Mouse (Mus musculus) ES-E14 (cell line): Measurements from ENCODE around the gene Edem1. TPM values are rescaled to one million over a fixed set of nuclear protein-coding genes. Genes with fewer than 3 reads are reported as not detected.
"Not testable (repeated sequence)": the region's sequence is repeated elsewhere in the genome, so short reads cannot be mapped to it uniquely, and the experiment has no call there.

ENCODE experiments used
- DNase-seq: peaks from one replicate; pipeline ENCODE4 v3.0.0-alpha.2; 2013; ENCODE audit warnings: low read depth, low spot score
- H3K27ac ChIP-seq: 2 replicates; pipeline ENCODE4 v1.5.1; 2012; ENCODE audit warnings: low read depth, mild to moderate bottlenecking, low read length, moderate library complexity, mixed read lengths; ENCODE audit not compliant: poor library complexity, insufficient read depth, severe bottlenecking
- H3K36me3 ChIP-seq: 2 replicates; pipeline ENCODE4 v1.6.1; 2012; ENCODE audit warnings: mild to moderate bottlenecking, low read length, moderate library complexity, mixed read lengths; ENCODE audit not compliant: control insufficient read depth, poor library complexity, insufficient read depth, severe bottlenecking
- H3K4me1 ChIP-seq, 2 experiments: fragments of 150-350 bp in 1 of 2; sonication (generic) in 1 of 2; 2 replicates each; pipeline ENCODE4 v1.6.1; 2012; ENCODE audit warnings: low read length in 2 of 2, mild to moderate bottlenecking in 1 of 2, mixed read lengths in 1 of 2; ENCODE audit not compliant: control insufficient read depth in 2 of 2, insufficient read depth in 2 of 2, poor library complexity in 1 of 2
- H3K4me3 ChIP-seq, 2 experiments: fragments of 150-350 bp in 1 of 2; sonication (generic) in 1 of 2; 2 replicates each; pipeline ENCODE4 v1.5.1; 2012; ENCODE audit warnings: low read length in 2 of 2, low read depth in 1 of 2, mild to moderate bottlenecking in 1 of 2, mixed read lengths in 1 of 2; ENCODE audit not compliant: insufficient read depth in 1 of 2, poor library complexity in 1 of 2, severe bottlenecking in 1 of 2
- H3K9ac ChIP-seq: 2 replicates; pipeline ENCODE4 v1.6.1; 2012; ENCODE audit warnings: low read depth, mild to moderate bottlenecking, low read length, mixed read lengths; ENCODE audit not compliant: poor library complexity, insufficient read depth, severe bottlenecking
- H3K9me3 ChIP-seq: fragments of 150-350 bp; sonication (generic); 2 replicates; pipeline ENCODE4 v1.6.1; 2012; ENCODE audit warnings: low read depth, mild to moderate bottlenecking, low read length; ENCODE audit not compliant: control insufficient read depth, insufficient read depth
- CHD2 ChIP-seq: IDR thresholded peaks from 2 replicates; pipeline ENCODE4 v1.6.1; 2014; ENCODE audit warnings: mild to moderate bottlenecking, low read depth, low read length, inconsistent platforms
- HCFC1 ChIP-seq: IDR thresholded peaks from 2 replicates; pipeline ENCODE4 v1.6.1; 2012; ENCODE audit warnings: low read length, inconsistent platforms, borderline replicate concordance; ENCODE audit not compliant: insufficient read depth
- MAFK ChIP-seq: IDR thresholded peaks from 2 replicates; pipeline ENCODE4 v1.6.1; 2014; ENCODE audit warnings: mild to moderate bottlenecking, low read depth, low read length, inconsistent platforms; ENCODE audit not compliant: insufficient read depth
- ZC3H11A ChIP-seq: IDR thresholded peaks from 2 replicates; pipeline ENCODE4 v1.6.1; 2012; ENCODE audit warnings: low read depth, mild to moderate bottlenecking, inconsistent platforms, low read length, borderline replicate concordance
- ZNF384 ChIP-seq: IDR thresholded peaks from 2 replicates; pipeline ENCODE4 v1.6.1; 2012; ENCODE audit warnings: low read depth, low read length, inconsistent platforms
- in situ Hi-C, 2 experiments: fragments of 600-800 bp; cut with MboI; formaldehyde crosslinking; loops; one replicate each; pipeline ENCODE4 v1.15.1; 2025; ENCODE audit warnings: low sequenced_read_pairs in 2 of 2, inconsistent platforms in 1 of 2; ENCODE audit not compliant: unreplicated experiment in 2 of 2
- total RNA-seq: library from RNA; depleted of rRNA; stranded (reverse); fragments of 300-350 nt; gene quantifications from 2 replicates; pipeline ENCODE4 v1.2.3, GENCODE M21; 2012

The Edem1 gene
- total RNA-seq, 1 experiment, result 29.4 TPM

DNA sequence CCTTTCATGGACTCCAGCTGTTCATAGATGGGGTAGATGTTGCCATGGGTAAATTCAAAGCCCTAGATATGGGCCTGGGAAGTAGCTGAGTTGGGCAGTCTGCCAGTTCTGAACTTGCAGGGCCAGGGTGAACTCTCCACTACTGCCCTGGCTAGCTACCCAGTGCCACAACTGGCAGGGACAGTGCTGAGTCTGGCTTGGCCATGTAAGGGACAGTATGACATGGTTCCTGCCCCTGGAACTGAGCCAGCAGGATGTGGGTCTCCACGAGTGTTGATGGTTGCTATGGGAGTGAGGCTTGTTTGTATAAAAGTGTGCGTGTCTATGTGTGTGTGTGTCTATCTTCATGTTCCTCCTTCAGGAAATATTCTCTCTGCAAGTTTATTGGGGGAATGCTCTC, 34.1 kb downstream of the Edem1 start:
- H3K36me3 ChIP-seq, result no peaks in the 10 kb centered on the region
- no peak for DNase-seq
- in situ Hi-C loops, result no loop called here

DNA sequence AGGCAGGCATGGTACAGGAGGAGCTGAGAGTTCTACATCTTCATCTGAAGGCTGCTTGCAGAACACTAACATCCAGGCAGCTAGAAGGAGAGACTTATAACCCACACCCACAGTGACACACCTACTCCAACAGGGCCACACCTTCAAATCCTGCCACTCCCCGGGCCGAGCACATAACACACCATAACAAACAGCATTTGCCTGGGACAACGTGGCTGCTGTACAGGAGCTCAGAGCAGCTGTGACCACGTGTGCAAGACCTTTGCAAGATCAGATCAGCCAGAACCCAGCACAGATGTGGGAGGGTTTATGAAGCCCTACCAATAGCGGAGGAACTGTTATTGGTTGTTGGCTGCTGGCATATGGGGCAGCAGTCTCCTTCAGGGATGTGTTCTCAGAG, 37.9 kb downstream of the Edem1 start:
- Histone ChIP-seq H3K36me3 (no peaks in the 10 kb centered on the region), H3K9ac (no peak overlapping the region), H3K27ac (no peak overlapping the region), H3K4me3 (no peak overlapping the region), H3K4me1 (peaks cover 0 to 5% of the 10 kb centered on the region in 2 experiments; a peak in 1 of 4 replicates), H3K9me3 (no peaks in the 10 kb centered on the region)
- TF ChIP-seq ZNF384, result no peak
- no peak for TF ChIP-seq CHD2
- TF ChIP-seq MAFK, result no peak
- TF ChIP-seq HCFC1, result no peak
- TF ChIP-seq ZC3H11A, result no peak
- in situ Hi-C loops, result no loop called here
- DNase-seq, result no peak

More for the DNA sequence above, 34.1 kb downstream of the Edem1 start:
- Histone ChIP-seq H3K9ac (no peak overlapping the region), H3K4me1 (no peaks in the 10 kb centered on the region), H3K9me3 (no peaks in the 10 kb centered on the region), H3K27ac (no peak overlapping the region), H3K4me3 (no peak overlapping the region)
- TF ChIP-seq HCFC1 (no peak), ZNF384 (no peak), CHD2 (no peak), MAFK (no peak), ZC3H11A (no peak)

DNA sequence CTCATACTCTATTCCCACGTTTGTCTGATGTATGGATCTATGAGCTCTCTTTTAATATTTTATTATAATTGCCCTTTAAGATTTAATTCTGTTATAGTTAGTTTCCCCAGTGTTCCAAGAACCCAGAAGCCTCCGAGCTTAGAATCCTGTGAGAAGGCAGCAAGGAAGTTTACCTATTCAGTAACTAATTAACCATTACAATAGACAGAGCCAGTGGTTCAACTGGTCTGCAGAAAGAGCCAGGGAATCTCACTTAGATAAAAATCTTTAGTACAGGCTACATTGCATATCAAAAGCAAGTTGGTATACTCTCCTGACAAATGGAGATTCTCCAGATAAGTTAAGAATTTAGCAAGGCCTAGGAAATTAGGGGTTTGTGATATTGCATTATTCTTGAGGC, 40.6 kb downstream of the Edem1 start:
- H3K4me1 ChIP-seq, H3K4me3 ChIP-seq, H3K36me3 ChIP-seq, H3K27ac ChIP-seq, H3K9ac ChIP-seq, DNase-seq, in situ Hi-C loops, H3K9me3 ChIP-seq: not testable (repeated sequence)

DNA sequence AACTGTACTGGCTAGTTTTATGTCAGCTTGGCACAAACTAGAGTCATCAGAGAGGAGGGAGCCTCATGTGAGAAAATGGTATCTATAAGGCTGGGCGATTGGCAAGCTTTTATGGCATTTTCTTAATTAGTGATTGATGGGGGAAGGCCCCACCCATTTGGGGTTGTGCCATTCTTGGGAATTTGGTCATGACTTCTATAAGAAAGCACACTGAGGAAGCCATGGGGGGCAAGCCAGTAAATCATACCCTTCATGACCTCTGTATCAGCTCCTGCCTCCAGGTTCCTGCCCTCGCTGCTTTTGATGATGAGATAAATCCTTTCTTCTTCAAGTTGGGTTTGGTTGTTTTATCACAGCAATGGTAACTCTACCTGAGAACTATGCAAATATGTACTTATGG, 42.0 kb downstream of the Edem1 start:
- H3K36me3 ChIP-seq, result no peaks in the 10 kb centered on the region
- no peak overlapping the region for H3K4me3 ChIP-seq
- peaks cover 0 to 5% of the 10 kb centered on the region in 2 experiments; a peak in 1 of 4 replicates for H3K4me1 ChIP-seq
- no peak overlapping the region for H3K9ac ChIP-seq
- TF ChIP-seq HCFC1 (no peak), ZNF384 (no peak), CHD2 (no peak), ZC3H11A (no peak), MAFK (no peak)
- in situ Hi-C loops, result no loop called here
- no peaks in the 10 kb centered on the region for H3K9me3 ChIP-seq
- no peak overlapping the region for H3K27ac ChIP-seq
- DNase-seq, result no peak

DNA sequence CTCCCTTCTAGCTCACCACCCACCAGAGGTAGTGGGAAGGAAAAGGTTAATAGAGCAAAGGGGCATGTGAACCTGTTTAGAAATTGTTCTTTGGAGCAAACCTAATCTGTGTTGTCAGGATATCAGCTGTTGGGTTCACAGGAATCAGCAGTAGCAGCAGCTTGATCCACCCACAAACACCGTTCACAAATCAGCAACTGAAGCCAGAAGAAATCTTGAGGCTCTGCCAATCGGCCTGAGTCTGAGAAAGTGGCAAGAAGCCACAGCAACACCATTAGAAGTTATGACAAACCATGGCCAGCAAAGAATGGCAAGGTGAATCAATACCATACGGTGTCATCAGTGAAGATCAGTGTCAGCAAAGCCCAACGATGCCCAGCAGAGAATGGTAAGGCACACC, 42.8 kb downstream of the Edem1 start:
- Histone ChIP-seq H3K36me3 (no peaks in the 10 kb centered on the region), H3K9ac (no peak overlapping the region), H3K27ac (no peak overlapping the region), H3K9me3 (no peaks in the 10 kb centered on the region), H3K4me1 (peaks cover 0 to 7% of the 10 kb centered on the region in 2 experiments; a peak in 2 of 4 replicates), H3K4me3 (no peak overlapping the region)
- TF ChIP-seq ZC3H11A (no peak), MAFK (no peak), ZNF384 (no peak), CHD2 (no peak), HCFC1 (no peak)
- DNase-seq, result no peak
- in situ Hi-C loops, result no loop called here
